ENCODE assay signal across 17 mouse cellular contexts in genomic region chr1:181170210-181170609, GRCm38 (mm10). TPM values are rescaled to one million over a fixed set of nuclear protein-coding genes. Genes with fewer than 3 reads are reported as not detected.
A peak's percentile ranks its signal among the peaks of the same experiment; 100 is the strongest.
DNase-seq lines count a peak whose midpoint lies in the region; ATAC-seq lines count a peak whose summit lies in the region.
"Had no signal": no experiment of that assay in that cellular context is flagged by ENCODE, and none has a peak within 500 bp of the region (broad histone marks: within the 10 kb centered on the region; RNA-seq: fewer than 3 reads in every experiment).

No protein-coding gene starts in this region.

- peak overlapping the region; percentile 39 for H3K4me3 ChIP-seq in brown adipose tissue, adult 24 weeks (ENCODE audit: insufficient read depth, low read depth, low read length)
- H3K4me3 ChIP-seq in megakaryocyte, embryonic 14.5 days (replicated peaks) = peak overlapping the region; percentile 85
- no peak overlapping the region for H3K4me3 ChIP-seq in kidney, embryonic 16.5 days (ENCODE audit: low read length)
- H3K4me3 ChIP-seq: embryonic facial prominence, embryonic 10.5 days; forebrain, embryonic 10.5 days; heart, embryonic 12.5 days; limb, embryonic 12.5 days; midbrain, embryonic 12.5 days; neural tube, embryonic 13.5 days; stomach, embryonic 15.5 days had no signal

- H3K27ac ChIP-seq in brown adipose tissue, adult 24 weeks (replicated peaks; ENCODE audit: low read depth, low read length) = peak overlapping the region; percentile 49
- H3K27ac ChIP-seq in kidney, embryonic 16.5 days (ENCODE audit: low read length) = no peak overlapping the region
- H3K27ac ChIP-seq: embryonic facial prominence, embryonic 10.5 days; forebrain, embryonic 10.5 days; limb, embryonic 12.5 days; midbrain, embryonic 12.5 days; neural tube, embryonic 13.5 days; stomach, embryonic 15.5 days had no signal

- no peaks in the 10 kb centered on the region for H3K9me3 ChIP-seq in megakaryocyte, embryonic 14.5 days
- no peaks in the 10 kb centered on the region for H3K9me3 ChIP-seq in kidney, embryonic 16.5 days (ENCODE audit: low read length)
- H3K9me3 ChIP-seq: embryonic facial prominence, embryonic 10.5 days; forebrain, embryonic 10.5 days; heart, embryonic 12.5 days; limb, embryonic 12.5 days; midbrain, embryonic 12.5 days; neural tube, embryonic 13.5 days; stomach, embryonic 15.5 days had no signal

- 74% methylated on average over 8 of the region's 8 CpGs for WGBS in kidney, embryonic 16.5 days

- H3K4me2 ChIP-seq in kidney, embryonic 16.5 days (replicated peaks; ENCODE audit: low read depth, low read length) = no peak overlapping the region
- H3K4me2 ChIP-seq: heart, embryonic 12.5 days; limb, embryonic 12.5 days; midbrain, embryonic 12.5 days; neural tube, embryonic 13.5 days; stomach, embryonic 15.5 days had no signal

- no peaks in the 10 kb centered on the region for H3K4me1 ChIP-seq in brown adipose tissue, adult 24 weeks (ENCODE audit: control insufficient read depth, insufficient read depth, insufficient read length, low read length)
- H3K4me1 ChIP-seq in megakaryocyte, embryonic 14.5 days = peaks cover 24% of the 10 kb centered on the region
- no peaks in the 10 kb centered on the region for H3K4me1 ChIP-seq in kidney, embryonic 16.5 days (ENCODE audit: insufficient read depth, low read length)
- H3K4me1 ChIP-seq: forebrain, embryonic 10.5 days; heart, embryonic 12.5 days; limb, embryonic 12.5 days; midbrain, embryonic 12.5 days; neural tube, embryonic 13.5 days; stomach, embryonic 15.5 days had no signal

- H3K27me3 ChIP-seq in megakaryocyte, embryonic 14.5 days (replicated peaks) = no peaks in the 10 kb centered on the region
- H3K27me3 ChIP-seq in kidney, embryonic 16.5 days (ENCODE audit: insufficient read depth, low read length) = no peaks in the 10 kb centered on the region
- H3K27me3 ChIP-seq: heart, embryonic 12.5 days; limb, embryonic 12.5 days; midbrain, embryonic 12.5 days; neural tube, embryonic 13.5 days; stomach, embryonic 15.5 days had no signal

- H3K9ac ChIP-seq in kidney, embryonic 16.5 days (replicated peaks; ENCODE audit: low read length) = no peak overlapping the region
- H3K9ac ChIP-seq: heart, embryonic 12.5 days; limb, embryonic 12.5 days; midbrain, embryonic 12.5 days; neural tube, embryonic 13.5 days; stomach, embryonic 15.5 days had no signal

- H3K36me3 ChIP-seq in megakaryocyte, embryonic 14.5 days (replicated peaks; ENCODE audit: low read length) = peaks cover 75% of the 10 kb centered on the region
- peaks cover 32% of the 10 kb centered on the region for H3K36me3 ChIP-seq in kidney, embryonic 16.5 days (ENCODE audit: insufficient read depth, low read length)

- no peak for ATAC-seq in kidney, embryonic 16.5 days (ENCODE audit: low FRiP score, low TSS enrichment)

- DNase-seq in thymus, postnatal 4 days = peak; percentile 52
- DNase-seq in thymus, adult 18-20 months = no peak
- DNase-seq in adrenal gland, adult (ENCODE audit: inconsistent age in 2 of 2, low spot score in 1 of 2) = no peak
- DNase-seq in kidney, adult 8-10 months = no peak
- DNase-seq: adrenal gland, postnatal 25 days; cerebellum, adult 11-12 months; layer of hippocampus, adult 9-11 months had no signal

RNA-seq across cellular contexts. Expression of gene Cnih4, which starts 25.7 kb away (rescaled TPM):
- 62.6 and 71.8 TPM in 2 replicates for polyA plus RNA-seq in brown adipose tissue, adult 24 weeks (2012; ENCODE audit: insufficient read depth, insufficient read length, missing spikeins)
- polyA plus RNA-seq in megakaryocyte, embryonic 14.5 days (2012; ENCODE audit: insufficient read depth, low replicate concordance) = 2.6 and 17.4 TPM in 2 replicates
- 119 and 140 TPM in 2 replicates for polyA plus RNA-seq in kidney, embryonic 16.5 days (2015; fragmentation: Nextera tagmentation; extraction: Ambion mirVana)

RNA-seq across cellular contexts. Expression of gene Nvl, which starts 26.2 kb away (rescaled TPM):
- 7.9 and 8.2 TPM in 2 replicates for polyA plus RNA-seq in brown adipose tissue, adult 24 weeks (2012; ENCODE audit: insufficient read depth, insufficient read length, missing spikeins)
- 2.5 and 4.2 TPM in 2 replicates for polyA plus RNA-seq in megakaryocyte, embryonic 14.5 days (2012; ENCODE audit: insufficient read depth, low replicate concordance)
- 32.3 and 39.0 TPM in 2 replicates for polyA plus RNA-seq in kidney, embryonic 16.5 days (2015; fragmentation: Nextera tagmentation; extraction: Ambion mirVana)

RNA-seq across cellular contexts. Expression of gene Wdr26, which starts 41.6 kb away (rescaled TPM):
- polyA plus RNA-seq in brown adipose tissue, adult 24 weeks (2012; ENCODE audit: insufficient read depth, insufficient read length, missing spikeins) = 49.7 and 55.5 TPM in 2 replicates
- polyA plus RNA-seq in megakaryocyte, embryonic 14.5 days (2012; ENCODE audit: insufficient read depth, low replicate concordance) = 11.4 and 14.3 TPM in 2 replicates
- polyA plus RNA-seq in kidney, embryonic 16.5 days (2015; fragmentation: Nextera tagmentation; extraction: Ambion mirVana) = 23.1 and 30.4 TPM in 2 replicates
